Mouse (Mus musculus) T-helper 2 cell (primary cell): ENCODE data around the gene Fdx1.

Source experiments
- in situ Hi-C: fragments of 300-600 bp; cut with MboI, MseI; formaldehyde crosslinking; loops from one replicate; pipeline ENCODE4 v1.15.1; 2025; ENCODE audit warnings: high pct_unique_total_duplicates

Fdx1 gene

GRCm38 (mm10) chr9:51966373-51966772 is 3.0 kb upstream of the Fdx1 start:
- in situ Hi-C loops: no loop called here

- in situ Hi-C loops: no loop called here
These were observed 754 bp upstream of the Fdx1 start for GRCm38 (mm10) chr9:51964110-51964509.

GRCm38 (mm10) chr9:51961190-51961909 is 2.0 kb downstream of the Fdx1 start:
- in situ Hi-C loops: no loop called here

- in situ Hi-C loops: no loop called here
These were observed 3.0 kb downstream of the Fdx1 start for GRCm38 (mm10) chr9:51960331-51960730.

- in situ Hi-C loops: no loop called here
These were observed 4.4 kb downstream of the Fdx1 start for GRCm38 (mm10) chr9:51958981-51959380.

GRCm38 (mm10) chr9:51957025-51957424 is 6.3 kb downstream of the Fdx1 start:
- in situ Hi-C loops: no loop called here

- in situ Hi-C loops: no loop called here
These were observed 6.9 kb downstream of the Fdx1 start for GRCm38 (mm10) chr9:51956484-51956883.

GRCm38 (mm10) chr9:51951337-51951736 is 12.0 kb downstream of the Fdx1 start:
- in situ Hi-C loops: no loop called here

GRCm38 (mm10) chr9:51950667-51951066 is 12.7 kb downstream of the Fdx1 start:
- in situ Hi-C loops: no loop called here

- in situ Hi-C loops: no loop called here
These were observed 13.1 kb downstream of the Fdx1 start for GRCm38 (mm10) chr9:51950225-51950624.

- in situ Hi-C loops: no loop called here
These were observed 19.4 kb downstream of the Fdx1 start for GRCm38 (mm10) chr9:51943934-51944333.

- in situ Hi-C loops: no loop called here
These were observed 28.7 kb downstream of the Fdx1 start for GRCm38 (mm10) chr9:51934641-51935040.

GRCm38 (mm10) chr9:51931997-51932396 is 31.4 kb downstream of the Fdx1 start:
- in situ Hi-C loops: no loop called here

- in situ Hi-C loops: no loop called here
These were observed 32.2 kb downstream of the Fdx1 start for GRCm38 (mm10) chr9:51931054-51931690.

GRCm38 (mm10) chr9:51929972-51930371 is 33.4 kb downstream of the Fdx1 start:
- in situ Hi-C loops: no loop called here

GRCm38 (mm10) chr9:51928659-51929058 is 34.7 kb downstream of the Fdx1 start:
- in situ Hi-C loops: no loop called here

GRCm38 (mm10) chr9:51928116-51928515 is 35.2 kb downstream of the Fdx1 start:
- in situ Hi-C loops: no loop called here

GRCm38 (mm10) chr9:51927680-51928079 is 35.7 kb downstream of the Fdx1 start:
- in situ Hi-C loops: no loop called here

- in situ Hi-C loops: no loop called here
These were observed 36.7 kb downstream of the Fdx1 start for GRCm38 (mm10) chr9:51926629-51927028.

GRCm38 (mm10) chr9:51924551-51925081 is 38.7 kb downstream of the Fdx1 start:
- in situ Hi-C loops: no loop called here

GRCm38 (mm10) chr9:51922756-51923155 is 40.6 kb downstream of the Fdx1 start:
- in situ Hi-C loops: no loop called here

GRCm38 (mm10) chr9:51915580-51915979 is 47.8 kb downstream of the Fdx1 start:
- in situ Hi-C loops: no loop called here

- in situ Hi-C loops: no loop called here
These were observed 48.8 kb downstream of the Fdx1 start for GRCm38 (mm10) chr9:51914481-51915120.
